Mouse (Mus musculus) spleen, adult 2 months (tissue): ENCODE data around the gene Gpr142. TPM values are rescaled to one million over a fixed set of nuclear protein-coding genes. Genes with fewer than 3 reads are reported as not detected.

Experiments
- DNase-seq, 2 experiments: peaks; one replicate each; pipeline versions ENCODE4 v3.0.0 to v3.0.0-alpha.2; 2012 to 2021; ENCODE audit warnings: low spot score in 2 of 2, low read depth in 1 of 2
- H3K27ac ChIP-seq: fragments of 200-500 bp; 2 replicates; pipeline ENCODE4 v1.5.1; 2012; ENCODE audit warnings: low read length, inconsistent platforms; ENCODE audit not compliant: insufficient read depth
- H3K27me3 ChIP-seq: fragments of 200-500 bp; 2 replicates; pipeline ENCODE4 v1.6.1; 2012; ENCODE audit warnings: mild to moderate bottlenecking, moderate library complexity, low read length, inconsistent platforms; ENCODE audit not compliant: control insufficient read depth, insufficient read depth
- H3K36me3 ChIP-seq: fragments of 200-500 bp; 2 replicates; pipeline ENCODE4 v1.6.1; 2012; ENCODE audit warnings: mild to moderate bottlenecking, low read length, inconsistent platforms; ENCODE audit not compliant: control insufficient read depth, insufficient read depth
- H3K4me1 ChIP-seq: fragments of 200-500 bp; 2 replicates; pipeline ENCODE4 v1.6.1; 2011; ENCODE audit warnings: inconsistent platforms; ENCODE audit not compliant: control insufficient read depth, insufficient read depth, insufficient read length
- H3K4me3 ChIP-seq: fragments of 200-500 bp; 2 replicates; pipeline ENCODE4 v1.5.1; 2011; ENCODE audit warnings: mild to moderate bottlenecking, inconsistent platforms; ENCODE audit not compliant: insufficient read depth, insufficient read length; ENCODE audit errors: extremely low read depth
- CTCF ChIP-seq: fragments of 200-500 bp; IDR thresholded peaks from 2 replicates; pipeline ENCODE4 v1.5.1; 2011; ENCODE audit warnings: mild to moderate bottlenecking, inconsistent platforms; ENCODE audit not compliant: insufficient read depth, insufficient read length, insufficient replicate concordance; ENCODE audit errors: extremely low read depth
- POLR2A ChIP-seq: fragments of 200-500 bp; IDR thresholded peaks from 2 replicates; pipeline ENCODE4 v1.6.1; 2011; ENCODE audit warnings: low read depth, low read length, inconsistent platforms
- WGBS: fragments of 180-500 bp; shearing (Covaris S2); methylation state at CpG from one replicate; pipeline ENCODE4 v1.1.7; 2018; 5-methylcytosine and 5-hydroxymethylcytosine counted together
- polyA plus RNA-seq: library from polyadenylated mRNA; depleted of rRNA; stranded (reverse); fragments of >200 nt; gene quantifications from 2 replicates; pipeline ENCODE4 v1.2.3, GENCODE M21; 2012

The Gpr142 gene
- polyA plus RNA-seq, 1 experiment = not detected

- no peak overlapping the region for H3K4me3 ChIP-seq
Observed at GRCm38 (mm10) chr11:114801906-114802305, 3.2 kb downstream of the Gpr142 start.

GRCm38 (mm10) chr11:114802540-114803267, 4.0 kb downstream of the Gpr142 start:
- Histone ChIP-seq H3K27me3 (no peaks in the 10 kb centered on the region), H3K36me3 (no peaks in the 10 kb centered on the region), H3K4me3 (no peak overlapping the region), H3K27ac (no peak overlapping the region), H3K4me1 (peaks cover 12% of the 10 kb centered on the region; the same call in 1 of the 2 replicates)
- no peak for TF ChIP-seq POLR2A
- no peak for TF ChIP-seq CTCF
- DNase-seq = no peak
- 84% methylated on average over 15 of the region's 15 CpGs for WGBS

More at GRCm38 (mm10) chr11:114801906-114802305, 3.2 kb downstream of the Gpr142 start:
- TF ChIP-seq CTCF = no peak
- no peak for TF ChIP-seq POLR2A
- 78% methylated on average over 1 of the region's 1 CpGs for WGBS
- Histone ChIP-seq H3K36me3 (no peaks in the 10 kb centered on the region), H3K4me1 (peaks cover 4% of the 10 kb centered on the region; the same call in 1 of the 2 replicates), H3K27ac (no peak overlapping the region), H3K27me3 (no peaks in the 10 kb centered on the region)
- no peak for DNase-seq

- Histone ChIP-seq H3K27me3 (no peaks in the 10 kb centered on the region), H3K27ac (no peak overlapping the region), H3K36me3 (no peaks in the 10 kb centered on the region), H3K4me3 (no peak overlapping the region), H3K4me1 (peaks cover 15% of the 10 kb centered on the region; the same call in 1 of the 2 replicates)
- 79% methylated on average over 8 of the region's 8 CpGs for WGBS
- DNase-seq = no peak
- TF ChIP-seq POLR2A (no peak), CTCF (no peak)
Observed at GRCm38 (mm10) chr11:114803990-114804389, 5.3 kb downstream of the Gpr142 start.

DNA sequence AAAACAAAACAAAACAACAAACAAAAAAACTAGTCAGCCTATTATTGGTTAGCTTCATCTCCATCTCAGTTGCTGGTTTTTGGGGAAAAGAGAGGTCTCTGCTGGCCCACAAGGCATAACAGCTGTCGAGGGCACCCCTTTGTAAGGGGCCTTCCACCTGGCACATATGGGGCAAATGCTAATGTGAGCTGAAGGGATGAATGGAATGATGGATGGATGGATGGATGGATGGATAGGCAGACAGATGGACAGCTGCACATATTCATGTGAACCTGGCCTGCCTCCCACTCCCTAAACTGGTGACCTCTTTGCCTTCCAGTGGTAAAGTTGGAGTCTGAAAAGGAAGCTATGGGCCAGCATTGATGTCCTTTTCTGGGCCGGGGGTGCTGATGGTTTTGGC, 8.3 kb downstream of the Gpr142 start:
- no peaks in the 10 kb centered on the region for H3K36me3 ChIP-seq
- no peaks in the 10 kb centered on the region for H3K27me3 ChIP-seq
- 83% methylated on average over 2 of the region's 2 CpGs for WGBS
- H3K4me1 ChIP-seq = peaks cover 15% of the 10 kb centered on the region; the same call in 1 of the 2 replicates
- peak overlapping the region; percentile 47 for H3K27ac ChIP-seq
- no peak for DNase-seq
- H3K4me3 ChIP-seq = no peak overlapping the region
- TF ChIP-seq POLR2A (no peak), CTCF (no peak)

GRCm38 (mm10) chr11:114807686-114808427, 9.1 kb downstream of the Gpr142 start:
- Histone ChIP-seq H3K27ac (peak overlapping the region; percentile 61), H3K27me3 (no peaks in the 10 kb centered on the region), H3K36me3 (no peaks in the 10 kb centered on the region), H3K4me1 (peaks cover 15% of the 10 kb centered on the region; the same call in 1 of the 2 replicates), H3K4me3 (no peak overlapping the region)
- 29% methylated on average over 14 of the region's 14 CpGs for WGBS
- no peak for DNase-seq
- TF ChIP-seq POLR2A (no peak), CTCF (no peak)

GRCm38 (mm10) chr11:114809371-114809770, 10.6 kb downstream of the Gpr142 start:
- Histone ChIP-seq H3K27me3 (no peaks in the 10 kb centered on the region), H3K27ac (no peak overlapping the region), H3K36me3 (no peaks in the 10 kb centered on the region), H3K4me3 (no peak overlapping the region), H3K4me1 (peaks cover 15% of the 10 kb centered on the region; the same call in 1 of the 2 replicates)
- WGBS = 83% methylated on average over 1 of the region's 1 CpGs
- TF ChIP-seq POLR2A (no peak), CTCF (no peak)
- no peak for DNase-seq
